Mouse (Mus musculus) forebrain, embryonic 10.5 days (tissue): ENCODE measurements around the gene Gria3. TPM values are rescaled to one million over a fixed set of nuclear protein-coding genes. Genes with fewer than 3 reads are reported as not detected.

Source experiments
- DNase-seq: peaks from one replicate; pipeline ENCODE4 v3.0.0-alpha.2; 2017; ENCODE audit warnings: low spot score; ENCODE audit errors: extremely low spot score
- H3K27ac ChIP-seq: fragments of 300-500 bp; sonication (generic); 2 replicates; pipeline ENCODE4 v1.5.1; 2016; ENCODE audit warnings: mild to moderate bottlenecking
- H3K27me3 ChIP-seq: fragments of 300-500 bp; sonication (generic); 2 replicates; pipeline ENCODE4 v1.6.1; 2016; ENCODE audit warnings: mild to moderate bottlenecking; ENCODE audit not compliant: poor library complexity, severe bottlenecking
- H3K36me3 ChIP-seq: fragments of 300-500 bp; sonication (generic); replicated peaks from 2 replicates; pipeline ENCODE4 v1.6.1; 2016; ENCODE audit warnings: mild to moderate bottlenecking, moderate library complexity
- H3K4me1 ChIP-seq: fragments of 300-500 bp; sonication (generic); 2 replicates; pipeline ENCODE4 v1.6.1; 2016
- H3K4me3 ChIP-seq: fragments of 300-500 bp; sonication (generic); 2 replicates; pipeline ENCODE4 v1.5.1; 2016; ENCODE audit warnings: mild to moderate bottlenecking, moderate library complexity
- H3K9me3 ChIP-seq: fragments of 300-500 bp; sonication (generic); 2 replicates; pipeline ENCODE4 v1.6.1; 2016; ENCODE audit warnings: mild to moderate bottlenecking, moderate library complexity
- WGBS: fragments of 180-500 bp; shearing (Covaris S2); methylation state at CpG from one replicate; pipeline ENCODE4 v1.1.7; 2016; 5-methylcytosine and 5-hydroxymethylcytosine counted together
- microRNA-seq: library from miRNA; unstranded; fragments of <30 nt; microRNA quantifications from one replicate; pipeline ENCODE4, GENCODE M21; 2017
- polyA plus RNA-seq: library from polyadenylated mRNA; unstranded; fragments of >200 nt; fragmentation: Nextera tagmentation; extraction: Ambion mirVana; gene quantifications from 2 replicates; pipeline ENCODE4 v1.2.1, GENCODE M21; 2016

Gene Gria3
- polyA plus RNA-seq, 1 experiment from 2014 or later, result 2.5 TPM

DNA sequence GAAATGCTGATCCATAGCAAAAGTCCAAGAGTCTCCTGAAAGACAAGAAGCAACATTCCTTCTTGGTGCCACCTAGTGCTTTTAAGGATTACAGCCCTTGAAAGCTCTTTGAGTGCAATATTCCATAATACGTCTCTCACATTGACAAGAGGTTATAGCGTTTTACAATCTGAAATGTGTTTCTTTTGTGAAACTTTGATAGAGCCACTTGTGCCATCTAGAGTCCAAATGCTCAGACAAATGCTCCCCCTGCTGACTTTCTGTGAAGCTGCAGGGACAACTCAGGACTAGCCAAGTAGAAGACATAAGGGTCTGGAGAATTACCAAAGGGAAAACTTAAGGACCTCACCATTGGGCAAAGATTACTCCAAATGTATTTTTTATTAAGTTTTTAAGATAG, 214.3 kb downstream of the Gria3 start:
- H3K4me3 ChIP-seq, result no peak overlapping the region
- H3K36me3 ChIP-seq, result no peaks in the 10 kb centered on the region
- no peaks in the 10 kb centered on the region for H3K4me1 ChIP-seq
- 58% methylated on average over 2 of the region's 2 CpGs for WGBS
- H3K27me3 ChIP-seq, result no peaks in the 10 kb centered on the region
- no peak for DNase-seq
- H3K27ac ChIP-seq, result no peak overlapping the region
- H3K9me3 ChIP-seq, result no peaks in the 10 kb centered on the region

DNA sequence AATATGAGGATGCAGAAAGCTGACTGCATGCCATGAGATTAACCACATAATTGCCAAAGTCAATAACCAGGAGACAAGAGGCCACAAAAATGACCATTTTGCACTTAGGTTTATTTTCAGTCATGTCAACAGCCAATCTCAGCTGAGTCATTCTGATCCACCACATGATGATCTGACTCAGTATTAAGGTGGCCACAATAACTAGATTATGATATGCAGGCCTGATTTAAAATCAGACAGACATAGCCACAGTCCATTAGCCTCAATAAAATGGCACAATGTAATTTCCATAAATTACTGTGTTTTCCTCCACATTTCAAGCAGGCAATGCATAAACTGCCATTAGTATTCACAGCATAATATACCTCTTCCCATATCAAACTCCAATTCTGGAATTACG, 216.3 kb downstream of the Gria3 start:
- H3K9me3 ChIP-seq, result no peaks in the 10 kb centered on the region
- H3K27me3 ChIP-seq, result no peaks in the 10 kb centered on the region
- no peaks in the 10 kb centered on the region for H3K4me1 ChIP-seq
- no peak overlapping the region for H3K4me3 ChIP-seq
- no peaks in the 10 kb centered on the region for H3K36me3 ChIP-seq
- 88% methylated on average over 1 of the region's 1 CpGs for WGBS
- H3K27ac ChIP-seq, result no peak overlapping the region
- no peak for DNase-seq

DNA sequence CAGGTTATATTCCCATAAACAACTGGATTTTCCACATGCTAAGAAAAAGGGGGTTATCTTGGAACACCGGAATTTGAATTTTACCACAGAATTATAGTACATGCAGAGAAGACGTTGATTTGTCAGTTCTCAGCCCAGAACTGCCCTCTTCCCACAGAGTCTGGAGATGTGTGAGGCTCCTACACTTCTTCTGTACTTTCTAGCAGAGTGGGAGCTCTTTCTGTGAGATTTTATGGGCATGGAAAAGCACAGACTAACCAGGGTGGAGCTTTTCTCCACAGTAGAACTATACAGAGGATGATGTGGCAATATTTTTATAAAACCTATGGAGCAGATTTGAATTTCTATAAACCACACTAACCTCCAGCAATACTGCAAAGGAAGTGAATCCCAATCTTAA, 217.7 kb downstream of the Gria3 start:
- no peaks in the 10 kb centered on the region for H3K9me3 ChIP-seq
- 94% methylated on average over 2 of the region's 2 CpGs for WGBS
- no peak overlapping the region for H3K4me3 ChIP-seq
- H3K36me3 ChIP-seq, result no peaks in the 10 kb centered on the region
- no peak for DNase-seq
- no peaks in the 10 kb centered on the region for H3K27me3 ChIP-seq
- no peak overlapping the region for H3K27ac ChIP-seq
- H3K4me1 ChIP-seq, result no peaks in the 10 kb centered on the region

DNA sequence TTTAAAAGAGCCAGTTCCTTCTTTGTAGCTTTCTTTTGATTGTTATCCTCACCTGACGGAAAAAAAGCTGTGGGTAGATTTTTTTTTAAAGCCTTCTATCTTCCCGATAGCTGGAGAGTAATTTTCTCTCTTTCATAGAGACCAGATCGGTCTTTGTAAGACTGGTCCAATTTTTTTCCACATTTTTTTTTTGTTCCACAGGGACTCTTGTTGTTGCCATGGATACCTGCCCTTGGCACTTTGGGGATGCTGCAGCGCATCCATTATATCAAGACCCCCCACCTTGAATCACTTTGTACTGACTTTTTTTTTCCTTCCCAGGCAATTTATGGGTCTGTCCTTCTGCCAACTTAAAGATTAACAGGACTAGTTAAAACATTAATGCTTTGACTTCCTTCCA, 232.9 kb downstream of the Gria3 start:
- Histone ChIP-seq H3K4me1 (no peaks in the 10 kb centered on the region), H3K27me3 (no peaks in the 10 kb centered on the region), H3K27ac (no peak overlapping the region), H3K36me3 (no peaks in the 10 kb centered on the region), H3K9me3 (no peaks in the 10 kb centered on the region), H3K4me3 (no peak overlapping the region)
- WGBS, result 77% methylated on average over 4 of the region's 4 CpGs
- no peak for DNase-seq

DNA sequence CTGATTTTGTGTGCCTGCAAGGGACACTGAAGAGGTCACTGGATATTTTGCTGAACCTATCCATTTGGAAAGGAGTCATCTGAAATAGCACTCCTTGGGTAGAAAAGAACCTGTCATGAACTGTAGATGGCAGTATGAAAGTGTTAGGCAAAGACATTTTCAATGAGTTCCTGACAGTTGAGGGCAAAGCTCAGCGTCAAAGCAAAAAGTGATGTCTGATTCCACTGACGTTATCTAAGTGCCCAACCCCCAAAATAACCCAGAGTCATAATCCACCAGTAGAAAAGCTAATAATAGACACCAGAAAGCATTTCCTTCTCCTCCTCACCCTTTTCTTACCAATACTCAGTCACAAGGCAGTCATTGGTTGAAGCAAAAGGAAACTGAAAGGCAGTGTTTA, 244.3 kb downstream of the Gria3 start:
- Histone ChIP-seq H3K27me3 (no peaks in the 10 kb centered on the region), H3K9me3 (no peaks in the 10 kb centered on the region), H3K27ac (no peak overlapping the region), H3K4me3 (no peak overlapping the region), H3K4me1 (no peaks in the 10 kb centered on the region), H3K36me3 (no peaks in the 10 kb centered on the region)
- WGBS, result 49% methylated on average over 2 of the region's 2 CpGs
- no peak for DNase-seq

DNA sequence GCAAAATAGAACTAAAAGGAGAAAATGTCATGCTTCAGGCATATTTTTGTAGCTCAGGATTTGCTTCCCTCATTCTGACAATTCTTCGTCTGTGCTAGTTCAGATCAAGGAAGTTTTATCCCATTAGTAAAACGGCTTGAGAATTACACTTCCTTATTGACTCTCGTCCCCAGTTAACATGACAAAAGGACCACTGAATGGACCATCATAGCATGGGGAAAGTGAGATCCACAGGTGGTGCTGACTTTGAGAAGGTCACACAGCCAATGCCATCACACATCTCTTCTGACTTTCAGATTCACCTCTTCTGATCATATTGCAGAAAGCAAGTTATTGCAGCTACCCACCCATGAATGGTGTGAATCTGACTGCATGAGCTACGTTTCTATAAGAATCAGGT, 257.1 kb downstream of the Gria3 start:
- no peaks in the 10 kb centered on the region for H3K27me3 ChIP-seq

DNA sequence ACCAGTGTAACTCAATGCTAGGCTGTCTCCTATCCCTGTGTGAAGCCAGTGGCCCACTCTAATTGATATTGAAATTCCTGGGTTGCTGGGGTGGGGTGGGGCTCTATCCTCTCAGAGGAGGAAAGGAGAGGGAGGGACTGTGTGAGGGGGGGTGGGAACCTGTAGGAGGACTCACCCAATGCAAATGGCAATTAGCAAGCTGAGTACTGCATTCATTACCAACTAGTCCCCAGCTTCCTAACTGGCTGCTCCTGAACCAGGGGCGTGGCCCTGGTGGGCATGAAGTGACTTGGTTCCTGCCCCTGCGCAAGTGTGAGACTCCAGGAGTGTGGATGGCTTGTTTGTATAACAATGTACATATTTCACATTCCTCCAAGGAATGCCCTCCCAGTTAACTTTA, 288.2 kb downstream of the Gria3 start:
- no peak overlapping the region for H3K27ac ChIP-seq
- 50% methylated on average over 2 of the region's 2 CpGs for WGBS
- H3K36me3 ChIP-seq, result no peaks in the 10 kb centered on the region
- DNase-seq, result no peak
- no peak overlapping the region for H3K4me3 ChIP-seq
- no peaks in the 10 kb centered on the region for H3K27me3 ChIP-seq
- no peaks in the 10 kb centered on the region for H3K9me3 ChIP-seq
- no peaks in the 10 kb centered on the region for H3K4me1 ChIP-seq

More for the DNA sequence above, 257.1 kb downstream of the Gria3 start:
- no peaks in the 10 kb centered on the region for H3K36me3 ChIP-seq
- H3K4me1 ChIP-seq, result no peaks in the 10 kb centered on the region
- H3K4me3 ChIP-seq, result no peak overlapping the region
- no peak overlapping the region for H3K27ac ChIP-seq
- 63% methylated on average over 4 of the region's 4 CpGs for WGBS
- H3K9me3 ChIP-seq, result no peaks in the 10 kb centered on the region
- no peak for DNase-seq

DNA sequence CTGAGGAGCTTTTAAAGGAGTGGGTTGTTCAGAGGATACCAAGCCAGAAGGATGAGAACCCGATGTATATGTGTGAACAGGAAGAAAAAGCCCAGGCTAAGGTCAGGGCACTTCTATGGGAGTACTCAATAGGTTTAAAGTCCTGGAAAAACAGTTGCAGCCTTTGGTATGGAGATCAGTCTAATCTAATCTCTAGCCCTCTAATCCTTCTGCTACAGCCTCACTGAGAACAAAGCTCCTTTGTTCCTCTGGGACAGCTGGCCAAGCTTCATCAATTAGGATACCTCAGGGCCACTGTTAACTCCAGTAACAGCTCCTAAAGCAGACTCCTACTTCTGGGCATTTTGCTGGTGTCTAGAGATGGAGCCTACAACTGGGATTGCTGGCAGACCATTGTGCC, 291.4 kb downstream of the Gria3 start:
- no peaks in the 10 kb centered on the region for H3K4me1 ChIP-seq
- H3K27ac ChIP-seq, result no peak overlapping the region
- H3K9me3 ChIP-seq, result no peaks in the 10 kb centered on the region
- no peak for DNase-seq
- H3K27me3 ChIP-seq, result no peaks in the 10 kb centered on the region
- no peaks in the 10 kb centered on the region for H3K36me3 ChIP-seq
- H3K4me3 ChIP-seq, result no peak overlapping the region
- 25% methylated on average over 1 of the region's 1 CpGs for WGBS

Small RNA genes within 50 kb of the gene (microRNA-seq; reads per million reads assigned to microRNA genes)
- not detected for gene Gm22413
